Comparison of ENCODE assay signal across 12 mouse cellular contexts in genomic region chr11:114652531-114652930, GRCm38 (mm10). TPM values are rescaled to one million over a fixed set of nuclear protein-coding genes. Genes with fewer than 3 reads are reported as not detected.
DNase-seq lines count a peak whose midpoint lies in the region; ATAC-seq lines count a peak whose summit lies in the region.
"Had no signal": no experiment of that assay in that cellular context is flagged by ENCODE, and none has a peak within 500 bp of the region (broad histone marks: within the 10 kb centered on the region; RNA-seq: fewer than 3 reads in every experiment).

No protein-coding gene starts in this region.

- peak; percentile 59 for ATAC-seq in granulocyte monocyte progenitor cell, adult 5-6 weeks (replicated peaks; ENCODE audit: poor library complexity, severe bottlenecking)
- 0 out of 2 replicates have a peak, but pooled peaks have one; percentile 32 for ATAC-seq in midbrain, embryonic 15.5 days (replicated peaks)
- ATAC-seq: inflammation-experienced regulatory T-cells, adult 6 months had no signal

- no peaks in the 10 kb centered on the region for H3K36me3 ChIP-seq in midbrain, embryonic 15.5 days (replicated peaks)

- WGBS in midbrain, embryonic 15.5 days, result 4% methylated on average over 16 of the region's 16 CpGs

- no peaks in the 10 kb centered on the region for H3K9me3 ChIP-seq in midbrain, embryonic 15.5 days

- H3K9ac ChIP-seq in midbrain, embryonic 15.5 days, result no peak overlapping the region

- no peaks in the 10 kb centered on the region for H3K27me3 ChIP-seq in midbrain, embryonic 15.5 days (replicated peaks)

- DNase-seq in kidney, postnatal 10 days, result peak; percentile 69
- no peak for DNase-seq in kidney, adult 11 months
- DNase-seq in ZHBTc4 (ENCODE audit: low read depth, low spot score), result peak; percentile 63
- DNase-seq in left cerebral cortex, adult 8-10 months (ENCODE audit: low spot score in 2 of 2), result no peak
- DNase-seq in adrenal gland, adult (ENCODE audit: inconsistent age in 2 of 2, low spot score in 1 of 2), result no peak
- DNase-seq in urinary bladder, postnatal 25 days (ENCODE audit: low spot score), result no peak
- DNase-seq: adrenal gland, adult 8-10 months; cerebellum, postnatal 36 days; gastrocnemius, adult 2 months had no signal

- peaks cover 14% of the 10 kb centered on the region for H3K4me1 ChIP-seq in midbrain, embryonic 15.5 days

- H3K4me3 ChIP-seq in midbrain, embryonic 15.5 days, result peak overlapping the region; percentile 5; the same call in 1 of the 2 replicates
- H3K4me3 ChIP-seq: gastrocnemius, adult 2 months had no signal

- peak overlapping the region; percentile 37 for H3K4me2 ChIP-seq in midbrain, embryonic 15.5 days

- 0 out of 2 replicates have a peak overlapping the region, but pooled peaks have one; percentile 7 for H3K27ac ChIP-seq in midbrain, embryonic 15.5 days
- H3K27ac ChIP-seq: gastrocnemius, adult 2 months had no signal

RNA-seq across cellular contexts. Expression of gene Rpl38, which starts 15.8 kb away (rescaled TPM):
- total RNA-seq in granulocyte monocyte progenitor cell, adult 5-6 weeks (2014; fragmentation: Nextera tagmentation), result 2,916 and 3,176 TPM in 2 replicates
- 2,043 and 3,376 TPM in 2 replicates for total RNA-seq in granulocyte monocyte progenitor cell, adult 5-6 weeks (2017)
- polyA plus RNA-seq in midbrain, embryonic 15.5 days (2015; fragmentation: Nextera tagmentation; extraction: Ambion mirVana), result 628 and 640 TPM in 2 replicates
- 1,000 to 10,000 TPM in 2 of 4 experiments, 100 to 1,000 TPM in 2; 852 to 1,038 (median 940) TPM for total RNA-seq in left cerebral cortex, adult 8-10 months (2022)

RNA-seq across cellular contexts. Expression of gene Ttyh2, which starts 22.7 kb away (rescaled TPM):
- 6.5 and 8.7 TPM in 2 replicates for total RNA-seq in granulocyte monocyte progenitor cell, adult 5-6 weeks (2014; fragmentation: Nextera tagmentation)
- 4.0 and 4.9 TPM in 2 replicates for total RNA-seq in granulocyte monocyte progenitor cell, adult 5-6 weeks (2017)
- polyA plus RNA-seq in midbrain, embryonic 15.5 days (2015; fragmentation: Nextera tagmentation; extraction: Ambion mirVana), result 29.4 and 32.3 TPM in 2 replicates
- total RNA-seq in left cerebral cortex, adult 8-10 months (2022), result 10 to 100 TPM; 35.6 to 41.8 (median 38.0) TPM

Comparison
In these comparisons a context has a peak if more than half of its experiments do, and no peak if none do; other contexts are left out.
1. DNase-seq: peak in kidney, postnatal 10 days (single experiment) and ZHBTc4 (single experiment); none in kidney, adult 11 months (single experiment), left cerebral cortex, adult 8-10 months (0 of 2), adrenal gland, adult (0 of 2) and urinary bladder, postnatal 25 days (single experiment).